In genomic region chr12:67290054-67290453, GRCm38 (mm10) we compare ENCODE assay signal across 25 mouse cellular contexts.
"Had no signal": no experiment of that assay in that cellular context is flagged by ENCODE, and none has a peak within 500 bp of the region (broad histone marks: within the 10 kb centered on the region; RNA-seq: fewer than 3 reads in every experiment).

No protein-coding gene starts in this region.

- H3K4me1 ChIP-seq: heart, embryonic 13.5 days; heart, embryonic 15.5 days; hindbrain, embryonic 13.5 days; hindbrain, embryonic 15.5 days; kidney, embryonic 15.5 days; limb, embryonic 13.5 days; limb, embryonic 15.5 days had no signal

- H3K27ac ChIP-seq: heart, adult 2 months; heart, embryonic 13.5 days; heart, embryonic 15.5 days; hindbrain, embryonic 13.5 days; hindbrain, embryonic 15.5 days; hindbrain, postnatal 0 days; kidney, embryonic 15.5 days; kidney, postnatal 0 days; limb, embryonic 13.5 days; limb, embryonic 15.5 days had no signal

- H3K4me3 ChIP-seq: heart, adult 2 months; heart, embryonic 13.5 days; heart, embryonic 15.5 days; hindbrain, embryonic 13.5 days; hindbrain, embryonic 15.5 days; kidney, embryonic 15.5 days; limb, embryonic 13.5 days; limb, embryonic 15.5 days had no signal

- ATAC-seq: hindbrain, postnatal 0 days; intestine, embryonic 16.5 days had no signal

- H3K36me3 ChIP-seq: heart, embryonic 13.5 days; heart, embryonic 15.5 days; hindbrain, embryonic 13.5 days; hindbrain, embryonic 15.5 days; kidney, embryonic 15.5 days; limb, embryonic 13.5 days; limb, embryonic 15.5 days had no signal

- H3K9me3 ChIP-seq: heart, embryonic 13.5 days; heart, embryonic 15.5 days; hindbrain, embryonic 13.5 days; hindbrain, embryonic 15.5 days; kidney, embryonic 15.5 days; limb, embryonic 13.5 days; limb, embryonic 15.5 days had no signal

- H3K9ac ChIP-seq: heart, embryonic 13.5 days; heart, embryonic 15.5 days; hindbrain, embryonic 13.5 days; hindbrain, embryonic 15.5 days; kidney, embryonic 15.5 days; limb, embryonic 13.5 days; limb, embryonic 15.5 days had no signal

- H3K27me3 ChIP-seq: heart, embryonic 13.5 days; heart, embryonic 15.5 days; hindbrain, embryonic 13.5 days; hindbrain, embryonic 15.5 days; kidney, embryonic 15.5 days; limb, embryonic 13.5 days; limb, embryonic 15.5 days had no signal

- H3K4me2 ChIP-seq: heart, embryonic 11.5 days; heart, embryonic 13.5 days; heart, embryonic 15.5 days; hindbrain, embryonic 13.5 days; hindbrain, embryonic 15.5 days; kidney, embryonic 15.5 days; limb, embryonic 13.5 days; limb, embryonic 15.5 days had no signal

- DNase-seq: gastrocnemius, postnatal 14 days; gastrocnemius, postnatal 36 days; heart, adult 11 months; heart, adult 2 months; heart, postnatal 14 days; heart, postnatal 36 days; kidney, adult 11 months; kidney, adult 2 months; kidney, adult 9 months; kidney, postnatal 14 days; kidney, postnatal 36 days; layer of hippocampus, adult 9-11 months; layer of hippocampus, postnatal 36 days; left cerebral cortex, postnatal 4 days had no signal
